Mouse (Mus musculus) forebrain, embryonic 11.5 days (tissue): ENCODE measurements at regions not wholly inside any gene's neighbourhood (a gene's known extent, or its start where the extent isn't known, plus 50 kb on each side); places are given as distances from the start of the nearest gene placed in this dataset.

Experiments used
- ATAC-seq: fragments of 200-750 bp; cut with Nextera tagmentation; replicated peaks from 2 replicates; pipeline ENCODE4 v1.8.0; 2017; ENCODE audit warnings: moderate TSS enrichment; ENCODE audit not compliant: low FRiP score
- DNase-seq: peaks from one replicate; pipeline ENCODE4 v3.0.0-alpha.2; 2017; ENCODE audit warnings: low spot score
- H3K27ac ChIP-seq: fragments of 300-500 bp; sonication (generic); 2 replicates; pipeline ENCODE4 v1.5.1; 2014; ENCODE audit warnings: low read depth, low read length
- H3K27me3 ChIP-seq: fragments of 300-500 bp; sonication (generic); 2 replicates; pipeline ENCODE4 v1.6.1; 2014; ENCODE audit warnings: mild to moderate bottlenecking, low read length, mixed read lengths; ENCODE audit not compliant: control insufficient read depth, insufficient read depth
- H3K36me3 ChIP-seq: fragments of 300-500 bp; sonication (generic); 2 replicates; pipeline ENCODE4 v1.6.1; 2014; ENCODE audit warnings: mild to moderate bottlenecking, low read length, moderate library complexity, mixed read lengths; ENCODE audit not compliant: control insufficient read depth, insufficient read depth
- H3K4me1 ChIP-seq: fragments of 300-500 bp; sonication (generic); replicated peaks from 2 replicates; pipeline ENCODE4 v1.6.1; 2014; ENCODE audit warnings: low read length, mixed read lengths; ENCODE audit not compliant: control insufficient read depth, insufficient read depth
- H3K4me2 ChIP-seq: fragments of 300-500 bp; sonication (generic); 2 replicates; pipeline ENCODE4 v1.6.1; 2014; ENCODE audit warnings: low read depth, mild to moderate bottlenecking, low read length, moderate library complexity, mixed read lengths; ENCODE audit not compliant: severe bottlenecking
- H3K4me3 ChIP-seq: fragments of 300-500 bp; sonication (generic); 2 replicates; pipeline ENCODE4 v1.5.1; 2014; ENCODE audit warnings: low read depth, low read length
- H3K9ac ChIP-seq: fragments of 300-500 bp; sonication (generic); 2 replicates; pipeline ENCODE4 v1.6.1; 2014; ENCODE audit warnings: low read length
- H3K9me3 ChIP-seq: fragments of 300-500 bp; sonication (generic); 2 replicates; pipeline ENCODE4 v1.6.1; 2016; ENCODE audit warnings: low read length, mixed read lengths; ENCODE audit not compliant: control insufficient read depth
- WGBS: fragments of 180-500 bp; shearing (Covaris S2); extraction: QIAGEN DNeasy Blood & Tissue Kit; methylation state at CpG from one replicate; pipeline ENCODE4 v1.1.7; 2014; 5-methylcytosine and 5-hydroxymethylcytosine counted together

- DNase-seq (no peak), ATAC-seq (no peak)
- WGBS = 97% methylated on average over 1 of the region's 1 CpGs
- H3K4me1 ChIP-seq = no peaks in the 10 kb centered on the region
- no peak overlapping the region for H3K4me3 ChIP-seq
- no peak overlapping the region for H3K9ac ChIP-seq
- no peak overlapping the region for H3K27ac ChIP-seq
- H3K4me2 ChIP-seq = no peak overlapping the region
- H3K27me3 ChIP-seq = no peaks in the 10 kb centered on the region
- H3K9me3 ChIP-seq = no peaks in the 10 kb centered on the region
- no peaks in the 10 kb centered on the region for H3K36me3 ChIP-seq
Observed at GRCm38 (mm10) chr7:63313096-63313495, 100.7 kb upstream of the Chrna7 start.

DNA sequence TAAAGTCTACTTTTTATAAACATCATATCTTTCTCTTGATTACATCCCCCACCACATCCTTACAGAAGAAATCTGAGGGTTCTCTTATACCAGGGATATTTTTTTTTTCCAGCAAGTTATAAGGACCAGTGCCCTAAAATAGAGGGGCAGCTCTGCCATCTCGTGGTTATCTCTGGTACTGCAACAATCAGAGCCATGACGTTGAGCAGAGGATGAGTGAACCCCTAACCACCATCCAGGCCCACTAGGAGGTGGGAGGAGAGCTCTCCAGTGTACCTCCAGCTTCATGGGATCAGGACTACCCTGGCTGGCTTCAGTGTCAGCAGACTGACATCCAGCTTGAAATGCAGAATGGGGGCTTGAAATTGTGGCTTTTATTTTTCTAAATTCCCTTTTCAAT is 107.2 kb upstream of the Chrna7 start:
- Histone ChIP-seq H3K4me2 (no peak overlapping the region), H3K4me3 (no peak overlapping the region), H3K27me3 (no peaks in the 10 kb centered on the region), H3K36me3 (no peaks in the 10 kb centered on the region), H3K9me3 (no peaks in the 10 kb centered on the region), H3K4me1 (no peaks in the 10 kb centered on the region), H3K27ac (no peak overlapping the region), H3K9ac (no peak overlapping the region)
- 0% methylated on average over 2 of the region's 2 CpGs for WGBS
- DNase-seq (peak; percentile 81), ATAC-seq (peak; percentile 40; the same call in 1 of the 2 replicates)

- DNase-seq (no peak), ATAC-seq (no peak)
- Histone ChIP-seq H3K36me3 (no peaks in the 10 kb centered on the region), H3K27me3 (no peaks in the 10 kb centered on the region), H3K9ac (no peak overlapping the region), H3K27ac (no peak overlapping the region), H3K4me2 (no peak overlapping the region), H3K9me3 (no peaks in the 10 kb centered on the region), H3K4me1 (no peaks in the 10 kb centered on the region), H3K4me3 (no peak overlapping the region)
- WGBS = 77% methylated on average over 5 of the region's 5 CpGs
Observed at GRCm38 (mm10) chr7:63321171-63321570, 108.8 kb upstream of the Chrna7 start.

DNA sequence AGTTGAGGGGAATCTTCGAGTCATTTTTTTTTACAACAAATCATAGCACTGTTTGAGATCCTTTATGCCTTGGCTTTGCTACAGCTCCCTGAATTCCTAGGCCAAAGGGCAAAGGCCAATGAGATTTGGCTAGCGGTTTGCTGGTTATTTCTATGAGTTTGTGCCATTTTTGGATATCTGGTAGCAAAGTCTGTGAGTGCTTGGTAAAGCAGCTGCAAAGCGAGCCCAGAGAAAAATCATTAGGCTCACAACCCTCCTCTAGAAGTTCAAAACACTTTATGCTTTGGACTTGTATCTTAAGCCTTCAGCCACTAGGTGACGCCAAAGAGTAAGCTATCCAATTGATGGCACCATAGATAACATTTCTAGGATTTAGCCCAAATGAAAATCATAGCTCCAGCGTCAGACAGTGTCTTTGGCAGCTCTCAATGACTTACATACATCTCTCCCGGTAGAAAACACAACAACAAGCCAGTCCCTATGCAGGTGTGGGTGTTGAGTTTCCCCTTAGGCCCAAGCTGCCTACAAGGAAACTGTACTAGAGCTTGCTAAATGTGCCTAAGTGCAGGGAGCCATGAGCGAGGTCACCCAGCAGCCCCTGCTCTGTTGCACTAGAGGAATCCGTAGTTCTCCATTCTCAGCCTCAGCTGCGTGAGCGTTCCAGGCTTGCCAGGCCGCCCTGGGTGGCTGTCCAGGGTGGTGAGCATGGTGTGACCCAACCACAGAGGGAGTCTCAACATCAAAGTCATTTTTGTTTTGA is 109.8 kb upstream of the Chrna7 start:
- H3K9ac ChIP-seq = no peak overlapping the region
- H3K4me3 ChIP-seq = no peak overlapping the region
- H3K9me3 ChIP-seq = no peaks in the 10 kb centered on the region
- H3K36me3 ChIP-seq = no peaks in the 10 kb centered on the region
- H3K4me2 ChIP-seq = no peak overlapping the region
- H3K27me3 ChIP-seq = no peaks in the 10 kb centered on the region
- H3K27ac ChIP-seq = no peak overlapping the region
- 45% methylated on average over 11 of the region's 11 CpGs for WGBS
- no peaks in the 10 kb centered on the region for H3K4me1 ChIP-seq
- DNase-seq (no peak), ATAC-seq (peak; percentile 49)

DNA sequence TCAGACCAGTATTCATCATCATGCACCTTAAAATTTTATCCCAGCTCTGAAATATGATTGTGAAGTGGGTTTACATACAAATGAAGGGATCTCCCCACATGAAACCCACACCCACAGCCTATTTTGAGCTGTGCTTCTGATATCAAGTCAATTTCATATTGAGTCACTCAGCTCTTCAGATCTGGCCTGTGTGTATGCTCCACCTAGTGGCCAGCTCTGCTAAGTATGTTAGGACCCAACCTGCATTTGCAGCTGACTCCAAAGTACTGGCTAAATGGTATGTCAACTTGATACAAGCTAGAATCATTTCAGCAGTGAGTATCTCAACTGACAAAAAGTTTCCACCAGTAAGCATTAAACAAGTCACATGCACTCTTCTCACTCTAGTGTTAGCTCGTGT is 109.4 kb upstream of the Otud7a start:
- DNase-seq (peak; percentile 55), ATAC-seq (no peak; the same call in 1 of the 2 replicates)
- Histone ChIP-seq H3K36me3 (no peaks in the 10 kb centered on the region), H3K4me2 (no peak overlapping the region), H3K4me3 (no peak overlapping the region), H3K9me3 (no peaks in the 10 kb centered on the region), H3K4me1 (no peaks in the 10 kb centered on the region), H3K27me3 (no peaks in the 10 kb centered on the region), H3K27ac (no peak overlapping the region), H3K9ac (no peak overlapping the region)
- WGBS = 27% methylated on average over 1 of the region's 1 CpGs

- DNase-seq (no peak), ATAC-seq (no peak)
- H3K27me3 ChIP-seq = no peaks in the 10 kb centered on the region
- H3K27ac ChIP-seq = no peak overlapping the region
- H3K4me3 ChIP-seq = no peak overlapping the region
- H3K9me3 ChIP-seq = no peaks in the 10 kb centered on the region
- no peak overlapping the region for H3K9ac ChIP-seq
- 68% methylated on average over 3 of the region's 3 CpGs for WGBS
- no peaks in the 10 kb centered on the region for H3K4me1 ChIP-seq
- H3K4me2 ChIP-seq = no peak overlapping the region
- H3K36me3 ChIP-seq = no peaks in the 10 kb centered on the region
Observed at GRCm38 (mm10) chr7:63336072-63336471, 108.5 kb upstream of the Otud7a start.

- Histone ChIP-seq H3K9me3 (no peaks in the 10 kb centered on the region), H3K27ac (no peak overlapping the region), H3K4me2 (no peak overlapping the region), H3K36me3 (no peaks in the 10 kb centered on the region), H3K4me3 (no peak overlapping the region), H3K27me3 (no peaks in the 10 kb centered on the region), H3K9ac (no peak overlapping the region), H3K4me1 (no peaks in the 10 kb centered on the region)
- WGBS = 75% methylated on average over 4 of the region's 4 CpGs
- DNase-seq (no peak), ATAC-seq (no peak)
Observed at GRCm38 (mm10) chr7:63341716-63342115, 102.8 kb upstream of the Otud7a start.

DNA sequence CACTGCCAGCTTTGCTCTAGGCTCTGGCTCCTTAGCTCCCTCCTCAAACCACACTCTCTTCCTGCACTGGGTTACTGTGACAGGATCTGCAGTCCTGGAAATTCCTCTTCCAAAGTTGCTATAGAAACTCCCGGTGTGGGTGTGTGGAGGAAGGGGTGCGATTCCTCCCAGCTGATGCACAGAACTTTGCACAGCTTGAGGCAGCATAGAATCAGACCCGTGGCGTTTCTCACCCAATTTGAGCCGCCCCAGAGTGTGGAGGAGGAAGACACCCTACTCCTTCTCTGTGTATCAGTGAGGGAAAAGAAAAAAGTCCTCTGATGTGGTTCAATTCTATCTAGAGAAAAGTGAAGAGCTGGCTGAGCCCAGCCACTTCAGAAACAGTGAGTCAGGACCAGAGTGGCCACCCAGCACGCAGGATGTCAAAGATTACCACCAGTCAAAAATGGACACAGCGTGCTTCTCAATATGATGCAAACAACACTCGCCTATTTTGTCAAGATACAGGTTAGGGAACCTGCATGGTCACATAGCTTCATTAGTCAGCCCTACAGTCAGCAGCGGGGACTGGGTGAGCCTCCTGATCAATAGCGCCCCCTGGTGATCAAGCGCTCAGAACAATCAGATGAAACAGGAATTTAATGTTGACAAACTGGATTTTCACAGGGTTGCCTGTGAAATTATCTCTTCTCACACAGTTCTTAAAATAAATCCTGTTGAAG is 98.7 kb upstream of the Otud7a start:
- 36% methylated on average over 11 of the region's 11 CpGs for whole genome bisulfite sequencing
- no peak overlapping the region for H3K4me2 ChIP-seq
- H3K27ac ChIP-seq = no peak overlapping the region
- H3K27me3 ChIP-seq = no peaks in the 10 kb centered on the region
- no peaks in the 10 kb centered on the region for H3K9me3 ChIP-seq
- H3K4me1 ChIP-seq = no peaks in the 10 kb centered on the region
- no peaks in the 10 kb centered on the region for H3K36me3 ChIP-seq
- H3K9ac ChIP-seq = no peak overlapping the region
- DNase-seq = peak; percentile 71
- ATAC-seq = peak; percentile 81
- H3K4me3 ChIP-seq = no peak overlapping the region

DNA sequence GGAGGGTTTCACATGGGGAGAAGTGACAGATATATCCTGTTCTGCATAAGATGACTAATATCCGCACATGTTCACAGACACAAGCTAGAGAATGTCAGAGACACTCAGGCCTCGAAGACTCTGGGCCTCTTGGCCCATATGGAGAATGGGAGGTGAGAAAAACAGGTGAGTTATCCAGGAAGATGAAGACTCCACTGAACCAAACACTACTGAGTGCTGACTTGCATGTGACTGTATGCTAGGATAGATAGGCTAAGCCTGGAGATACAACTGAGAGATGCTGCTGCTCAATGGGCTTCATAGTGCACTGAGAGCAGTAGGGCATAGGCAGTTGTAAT is 98.2 kb upstream of the Otud7a start:
- 93% methylated on average over 2 of the region's 2 CpGs for WGBS
- Histone ChIP-seq H3K9me3 (no peaks in the 10 kb centered on the region), H3K36me3 (no peaks in the 10 kb centered on the region), H3K4me2 (no peak overlapping the region), H3K9ac (no peak overlapping the region), H3K27ac (no peak overlapping the region), H3K4me3 (no peak overlapping the region), H3K4me1 (no peaks in the 10 kb centered on the region), H3K27me3 (no peaks in the 10 kb centered on the region)
- DNase-seq (no peak), ATAC-seq (no peak)
